Mouse (Mus musculus) ES-CJ7 (cell line): ENCODE results near the gene Inpp5d.

Experiments
- DNase-seq: peaks from one replicate; pipeline ENCODE4 v3.0.0; 2011; ENCODE audit warnings: low read depth, low spot score

The Inpp5d gene

GRCm38 (mm10) chr1:87620211-87620668 is at the start of gene Inpp5d:
Gene Inpp5d (plus strand): TSS chr1:87620312.
- no peak for DNase-seq

- DNase-seq: no peak
Measured at GRCm38 (mm10) chr1:87573261-87573660, 46.9 kb upstream of the Inpp5d start.

GRCm38 (mm10) chr1:87573800-87574215 is 46.3 kb upstream of the Inpp5d start, which contains the start of gene Ngef:
Gene Ngef (minus strand): TSS chr1:87573870.
- no peak for DNase-seq

- DNase-seq: no peak
Measured at GRCm38 (mm10) chr1:87574353-87574752, 45.8 kb upstream of the Inpp5d start.

- DNase-seq: no peak
Measured at GRCm38 (mm10) chr1:87574785-87575184, 45.3 kb upstream of the Inpp5d start.

- DNase-seq: no peak
Measured at GRCm38 (mm10) chr1:87578965-87579364, 41.1 kb upstream of the Inpp5d start.

GRCm38 (mm10) chr1:87580824-87581223 is 39.3 kb upstream of the Inpp5d start:
- DNase-seq: no peak

GRCm38 (mm10) chr1:87589162-87589561 is 30.9 kb upstream of the Inpp5d start:
- no peak for DNase-seq

- DNase-seq: no peak
Measured at GRCm38 (mm10) chr1:87589980-87590379, 30.1 kb upstream of the Inpp5d start.

- DNase-seq: no peak
Measured at GRCm38 (mm10) chr1:87594261-87594660, 25.9 kb upstream of the Inpp5d start.

GRCm38 (mm10) chr1:87594671-87595070 is 25.4 kb upstream of the Inpp5d start:
- no peak for DNase-seq

- no peak for DNase-seq
Measured at GRCm38 (mm10) chr1:87600533-87600932, 19.6 kb upstream of the Inpp5d start.

GRCm38 (mm10) chr1:87601801-87602200 is 18.3 kb upstream of the Inpp5d start:
- no peak for DNase-seq

GRCm38 (mm10) chr1:87603389-87603788 is 16.7 kb upstream of the Inpp5d start:
- no peak for DNase-seq

- DNase-seq: no peak
Measured at GRCm38 (mm10) chr1:87605296-87605695, 14.8 kb upstream of the Inpp5d start.

- DNase-seq: peak; percentile 27
Measured at GRCm38 (mm10) chr1:87607385-87608091, 12.6 kb upstream of the Inpp5d start.

GRCm38 (mm10) chr1:87608416-87609046 is 11.6 kb upstream of the Inpp5d start:
- peak; percentile 82 for DNase-seq

- DNase-seq: no peak
Measured at GRCm38 (mm10) chr1:87614576-87615295, 5.4 kb upstream of the Inpp5d start.

GRCm38 (mm10) chr1:87620693-87621092 is 581 bp downstream of the Inpp5d start:
- no peak for DNase-seq

GRCm38 (mm10) chr1:87621146-87621857 is 1.2 kb downstream of the Inpp5d start:
- DNase-seq: no peak

GRCm38 (mm10) chr1:87621858-87622279 is 1.8 kb downstream of the Inpp5d start:
- DNase-seq: no peak
